Mouse (Mus musculus) urinary bladder, postnatal 25 days (tissue): ENCODE data around the gene Gata5.
A peak's percentile ranks its signal among the peaks of the same experiment; 100 is the strongest.

Source experiments
- DNase-seq: peaks from one replicate; pipeline ENCODE4 v3.0.0; 2022; ENCODE audit warnings: low spot score

The Gata5 gene

DNA sequence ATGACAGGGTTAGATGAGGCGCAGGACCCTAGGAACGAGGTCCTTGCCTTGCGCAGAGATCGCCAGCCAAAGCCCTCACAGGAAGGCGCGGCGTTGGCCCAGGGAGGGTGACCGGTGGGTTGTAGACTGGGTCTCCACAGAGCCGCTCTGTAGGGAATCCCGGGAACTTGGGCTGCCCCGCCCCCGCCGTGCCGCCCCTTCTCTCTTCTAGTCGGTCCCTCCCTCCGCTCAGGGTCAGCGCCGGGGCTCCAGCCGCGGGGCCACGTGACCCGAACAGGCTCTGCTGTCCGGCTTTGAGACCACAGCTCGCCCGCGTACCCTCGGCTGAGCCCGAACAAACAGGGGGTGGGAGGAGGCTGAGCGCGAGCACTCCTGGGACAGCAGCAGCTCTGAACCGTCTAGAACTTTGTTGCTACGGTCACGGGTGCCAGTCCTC, at the start of gene Gata5:
Gene Gata5 (minus strand): TSS at position 149 of the 436 bp plus-strand sequence.
- peak; percentile 57 for DNase-seq

DNA sequence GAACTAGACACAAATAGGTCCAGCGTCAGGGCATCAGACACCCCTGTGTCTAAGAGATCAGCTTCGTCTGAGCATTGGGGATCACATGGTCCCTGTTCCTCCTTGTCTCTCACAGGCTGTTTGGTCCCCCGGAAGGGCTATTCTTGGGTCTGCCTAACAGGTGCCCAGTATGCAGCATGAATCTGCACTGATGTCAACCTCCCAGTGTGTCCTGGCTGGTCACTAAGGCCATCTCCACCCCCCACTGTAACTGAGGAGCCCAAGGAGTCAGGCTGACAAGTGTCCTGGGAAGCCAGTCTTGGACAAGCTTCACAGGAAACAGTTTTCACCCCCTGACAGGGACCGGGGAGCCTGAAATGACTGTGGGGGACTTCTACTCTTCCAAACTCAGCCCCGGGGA, 42.2 kb upstream of the Gata5 start:
- no peak for DNase-seq

DNA sequence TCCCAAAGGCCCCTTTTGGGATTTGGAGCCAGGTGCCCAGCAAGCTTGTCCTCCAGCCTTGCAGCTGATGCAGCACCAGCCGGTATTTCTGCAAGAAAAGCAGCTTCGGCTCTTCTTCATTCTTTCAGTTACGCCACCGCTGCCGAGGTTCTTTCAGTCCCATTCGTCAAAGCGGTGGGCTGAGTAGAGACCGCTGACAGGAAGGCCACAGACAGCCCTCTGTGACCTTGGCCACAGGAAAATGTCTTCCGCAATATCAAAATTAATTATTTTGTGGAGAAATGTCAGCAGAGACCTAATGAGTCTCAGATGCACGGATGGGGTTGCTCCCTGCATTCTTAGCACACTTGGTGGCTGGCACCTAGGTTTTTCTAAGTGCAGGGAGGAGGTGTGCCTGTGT, 38.8 kb upstream of the Gata5 start:
- no peak for DNase-seq

DNA sequence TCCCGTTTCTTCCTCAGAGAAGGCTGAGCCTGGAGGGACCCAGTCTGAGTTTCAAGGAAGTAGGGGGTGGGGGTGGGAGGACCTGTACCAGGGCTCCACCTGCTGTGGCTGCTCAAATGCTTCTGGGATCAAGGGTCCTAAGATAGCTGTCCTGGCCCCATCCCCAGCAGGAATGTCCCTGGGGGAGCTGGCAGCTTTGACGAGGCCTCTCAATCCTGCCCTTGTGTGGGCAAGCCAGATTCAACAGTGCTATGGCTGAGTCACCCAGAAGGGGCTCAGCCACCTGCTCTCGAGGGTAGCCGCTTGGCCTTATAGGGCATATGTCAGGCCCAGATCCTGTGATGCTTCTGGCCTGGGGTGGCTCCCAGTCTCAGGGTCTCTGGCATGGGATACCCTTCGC, 33.9 kb upstream of the Gata5 start:
- DNase-seq, result no peak

- DNase-seq, result no peak
Observed at GRCm38 (mm10) chr2:180367350-180367749, 32.9 kb upstream of the Gata5 start.

- no peak for DNase-seq
Observed at GRCm38 (mm10) chr2:180363434-180363720, 28.9 kb upstream of the Gata5 start.

DNA sequence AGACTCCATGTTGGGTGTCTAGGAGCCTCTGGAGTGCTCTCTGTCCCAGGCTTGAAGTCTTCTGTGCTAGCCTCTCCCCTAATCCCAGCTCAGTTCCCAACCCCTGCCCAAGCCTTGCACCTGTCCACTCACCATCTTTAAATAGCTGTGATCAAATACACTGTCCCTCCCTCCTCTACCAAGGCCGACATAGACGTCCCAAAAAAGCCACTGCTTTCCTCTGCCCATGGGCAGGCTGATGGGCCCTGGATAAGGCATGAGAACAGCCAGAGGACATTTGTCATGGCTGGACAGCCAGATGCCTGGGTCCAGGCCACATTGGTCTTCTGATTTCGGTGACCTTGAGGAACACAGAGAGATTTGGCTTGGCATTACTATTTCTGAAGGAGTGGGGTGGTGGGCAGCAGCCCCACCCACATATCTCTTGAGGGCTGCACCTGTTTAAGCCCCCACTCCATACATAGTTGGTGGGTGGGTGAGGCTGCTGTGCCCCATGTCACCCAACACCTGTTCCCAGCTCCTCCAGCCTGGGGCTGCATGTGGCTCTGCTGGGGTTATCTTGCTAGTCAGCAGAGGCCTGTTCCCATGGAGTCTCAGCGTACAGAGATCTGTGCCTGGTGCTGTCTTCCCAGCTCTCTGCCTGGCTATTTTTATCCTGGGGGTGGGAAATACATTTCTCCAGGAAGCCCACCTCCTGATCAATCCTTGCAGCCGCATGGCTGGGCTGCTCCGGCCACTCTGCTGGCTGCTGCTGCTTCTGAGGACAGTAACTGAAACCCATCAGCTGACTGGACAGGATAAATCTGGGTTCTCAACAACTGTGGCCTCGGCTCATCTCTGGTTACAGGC, 28.3 kb upstream of the Gata5 start:
- DNase-seq, result no peak

DNA sequence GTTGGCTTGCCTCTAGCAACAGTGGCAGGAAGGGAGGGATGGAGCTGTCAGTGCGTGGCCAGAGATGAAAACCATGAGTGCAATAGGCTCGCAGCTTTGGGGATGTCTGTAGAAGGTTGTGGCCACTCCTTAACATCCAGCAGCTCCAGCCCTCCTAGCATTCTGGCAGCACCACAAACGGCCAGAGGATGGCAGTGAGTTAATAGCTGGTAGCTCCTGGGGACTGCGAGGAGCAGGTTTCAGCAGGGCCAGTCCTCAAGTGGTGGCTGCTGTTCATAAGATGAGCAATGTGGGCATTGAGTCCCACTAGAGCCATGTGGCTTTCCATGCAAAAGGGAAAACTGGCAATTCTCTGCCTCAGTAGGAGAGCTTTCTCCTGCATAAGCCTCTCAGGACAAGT, 24.6 kb upstream of the Gata5 start:
- DNase-seq, result no peak

DNA sequence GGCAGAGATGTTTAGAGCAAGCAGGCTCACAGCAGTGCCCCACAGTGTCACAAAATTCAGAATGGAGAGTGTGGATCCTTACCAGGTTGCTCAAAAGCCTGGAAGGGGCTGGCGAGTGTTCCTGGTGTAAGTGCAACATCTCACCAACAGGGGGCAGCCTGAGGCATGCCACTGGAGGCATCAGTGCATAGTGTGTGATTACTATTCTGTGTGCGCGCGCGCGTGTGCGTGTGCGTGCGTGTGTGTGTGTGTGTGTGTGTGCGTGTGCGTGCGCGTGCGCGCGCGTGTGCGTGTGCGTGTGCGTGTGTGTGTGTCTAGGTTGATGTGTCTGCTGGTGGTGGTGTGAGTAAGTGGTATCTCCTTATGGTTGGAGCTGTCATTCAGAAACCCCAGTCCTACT, 18.8 kb upstream of the Gata5 start:
- DNase-seq, result no peak

DNA sequence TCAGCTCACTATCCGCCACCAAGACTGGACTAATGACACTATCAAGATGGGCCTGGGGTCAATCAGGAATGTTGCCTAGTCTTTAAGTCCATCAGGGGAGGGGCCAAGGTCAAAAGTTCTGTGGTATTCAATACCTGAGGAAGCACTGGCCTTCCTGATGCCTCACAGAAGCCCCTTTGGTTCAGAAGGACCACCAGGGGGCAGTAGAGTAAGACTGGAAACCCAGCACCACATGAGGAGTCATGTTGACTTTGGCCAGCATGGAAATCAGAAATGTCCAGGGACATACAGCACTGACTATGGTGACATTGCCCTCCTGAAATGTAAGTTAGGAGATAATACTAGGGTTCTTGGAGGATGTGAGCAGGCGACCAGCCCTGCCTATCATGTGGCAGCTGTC, 16.2 kb upstream of the Gata5 start:
- no peak for DNase-seq

DNA sequence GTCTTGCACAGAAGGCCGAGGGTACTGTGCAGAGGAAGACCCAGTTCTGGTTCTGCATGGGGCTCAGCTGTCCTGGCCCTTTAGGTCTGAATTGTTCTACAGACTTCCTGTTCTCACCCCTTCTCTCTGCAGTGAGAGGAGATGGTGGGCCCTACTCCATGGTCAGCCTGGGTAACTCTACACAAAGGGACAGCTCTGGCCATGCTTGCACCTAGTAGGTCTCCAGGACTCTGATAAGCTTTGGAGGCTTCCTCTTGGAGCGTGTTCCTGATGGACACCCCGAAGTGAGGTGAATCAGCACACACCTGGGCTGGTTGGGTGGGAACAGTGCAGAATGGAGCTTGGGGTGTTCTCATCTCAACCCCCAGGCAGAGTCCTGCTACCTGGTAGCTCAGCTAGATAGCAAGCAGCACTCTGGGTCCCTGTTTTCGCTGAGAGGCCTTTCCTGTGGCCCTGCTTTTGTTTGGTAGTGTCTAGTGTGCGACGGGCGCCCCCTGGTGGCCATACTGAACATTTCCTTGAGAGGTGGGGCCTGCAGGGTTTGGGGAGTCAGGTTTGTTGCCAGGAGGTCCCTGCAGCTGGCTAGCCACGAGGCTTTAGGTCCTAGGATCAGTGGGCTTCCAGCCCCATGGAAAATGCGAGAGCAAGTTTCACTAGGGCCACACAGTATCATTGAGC, 12.5 kb upstream of the Gata5 start:
- peak; percentile 79 for DNase-seq

DNA sequence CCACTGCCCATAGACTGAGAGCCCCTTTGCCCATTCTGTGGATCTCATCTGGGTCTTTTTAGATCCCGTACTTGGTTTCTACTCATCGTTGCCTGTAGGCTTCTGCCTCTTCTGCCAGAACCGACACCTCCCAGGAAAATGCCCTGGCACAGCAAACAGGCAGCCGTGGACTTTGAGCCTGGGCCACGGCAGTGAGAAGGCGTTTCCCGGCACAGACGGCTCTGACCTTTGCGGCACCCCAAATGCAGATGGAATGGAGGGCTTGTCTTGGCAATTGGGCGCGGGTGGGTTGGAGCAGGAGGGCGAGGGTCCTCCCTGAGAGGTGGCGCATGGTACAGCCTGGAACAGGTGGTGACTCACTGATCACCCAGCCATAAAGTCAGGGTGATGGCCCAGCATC, 8.6 kb upstream of the Gata5 start:
- DNase-seq, result no peak

- DNase-seq, result no peak
Observed at GRCm38 (mm10) chr2:180342189-180342588, 7.7 kb upstream of the Gata5 start.

DNA sequence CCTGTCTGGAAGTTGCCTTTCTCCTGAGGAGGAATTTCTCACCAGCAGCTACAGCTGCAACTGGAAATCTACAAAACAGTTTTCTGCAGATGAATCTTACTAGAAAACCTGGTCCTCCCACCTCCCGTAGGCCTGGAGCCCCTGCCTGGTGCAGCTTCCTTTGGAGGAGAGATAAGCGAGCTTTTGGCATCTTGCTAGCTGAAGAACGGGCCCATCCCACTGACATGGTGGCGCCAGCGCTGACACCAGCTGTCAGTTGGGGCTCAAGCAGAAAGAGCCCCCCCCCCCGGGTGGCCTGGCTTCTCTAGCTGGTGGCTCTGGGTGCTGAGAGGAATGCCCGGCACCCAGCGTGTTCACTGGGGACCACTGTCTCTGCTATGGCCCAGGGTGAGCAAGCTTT, 6.7 kb upstream of the Gata5 start:
- DNase-seq, result no peak

- no peak for DNase-seq
Observed at GRCm38 (mm10) chr2:180339886-180340285, 5.4 kb upstream of the Gata5 start.

GRCm38 (mm10) chr2:180333778-180334550, 535 bp downstream of the Gata5 start:
- no peak for DNase-seq

GRCm38 (mm10) chr2:180329466-180329865, 5.0 kb downstream of the Gata5 start:
- DNase-seq, result no peak

DNA sequence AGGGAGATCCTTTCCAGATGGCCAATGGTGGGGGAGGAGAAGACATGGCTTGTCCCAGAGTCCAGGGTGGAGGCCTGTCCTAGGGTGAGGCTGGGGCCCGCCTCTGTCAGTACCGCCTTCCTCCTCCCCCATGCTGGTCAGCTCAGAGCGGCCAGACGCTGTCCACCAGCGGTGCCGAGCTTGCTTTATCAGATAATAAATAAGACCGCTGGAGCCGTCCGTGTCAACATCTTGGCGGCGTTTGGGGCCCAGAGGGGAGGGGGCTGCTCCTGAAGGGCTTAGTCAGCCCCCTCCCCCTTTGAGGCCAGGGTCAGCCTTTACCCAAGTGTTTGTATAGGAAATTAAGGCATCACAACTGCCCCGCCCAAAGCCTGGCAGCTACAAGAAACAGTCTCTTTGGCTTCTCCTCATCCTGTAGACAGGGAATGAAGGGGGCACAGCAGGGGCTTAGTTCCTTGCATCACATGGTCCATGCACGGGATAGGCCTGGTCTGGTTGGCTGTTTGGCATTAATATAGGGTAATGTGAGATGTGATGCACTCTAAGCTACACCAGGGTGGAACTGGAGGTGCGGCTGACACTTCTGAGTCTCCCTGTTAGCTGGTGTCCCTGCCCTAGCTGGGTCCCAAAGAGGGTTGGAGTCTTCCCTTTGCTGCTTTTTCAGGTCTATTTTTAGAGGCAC, 11.7 kb downstream of the Gata5 start:
- DNase-seq, result no peak

- DNase-seq, result no peak
Observed at GRCm38 (mm10) chr2:180320216-180320615, 14.3 kb downstream of the Gata5 start.

- no peak for DNase-seq
Observed at GRCm38 (mm10) chr2:180317591-180317990, 16.9 kb downstream of the Gata5 start.

DNA sequence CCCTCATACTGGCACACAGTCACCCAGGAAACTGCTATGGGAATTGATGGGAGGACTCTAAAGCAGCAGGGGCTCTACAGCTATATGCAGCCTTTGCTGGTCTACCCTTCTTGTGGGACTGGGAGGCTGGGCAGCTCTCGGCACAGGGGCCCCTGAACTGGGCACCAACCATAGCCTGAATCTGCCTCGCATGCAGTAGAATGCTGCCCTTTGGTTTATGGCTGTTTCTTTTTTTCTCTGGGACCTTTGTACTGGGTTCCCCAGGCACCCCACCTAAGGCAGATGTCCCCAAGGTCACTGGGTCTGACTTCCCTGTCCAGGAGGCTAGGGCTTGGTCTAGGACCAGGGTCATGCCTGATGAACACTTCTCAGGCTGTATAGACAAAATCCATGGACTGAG, 20.2 kb downstream of the Gata5 start:
- DNase-seq, result no peak

GRCm38 (mm10) chr2:180311147-180311546, 23.4 kb downstream of the Gata5 start:
- DNase-seq, result no peak
